Mouse (Mus musculus) CH12.LX (cell line): ENCODE measurements around the gene Dlk2. TPM values are rescaled to one million over a fixed set of nuclear protein-coding genes. Genes with fewer than 3 reads are reported as not detected.

Experiments used
- DNase-seq: peaks from one replicate; pipeline ENCODE4 v3.0.0-alpha.2; 2013; ENCODE audit errors: extremely low read depth
- H3K27ac ChIP-seq: 2 replicates; pipeline ENCODE4 v1.5.1; 2012; ENCODE audit warnings: low read depth, mild to moderate bottlenecking, control low read depth, moderate library complexity; ENCODE audit not compliant: insufficient read depth
- H3K27me3 ChIP-seq: replicated peaks from 2 replicates; pipeline ENCODE3; 2012; ENCODE audit warnings: inconsistent platforms
- H3K36me3 ChIP-seq, 2 experiments: replicated peaks in 1 of 2; 2 replicates each; pipeline versions ENCODE3 to v1.6.1; 2012; ENCODE audit warnings: inconsistent platforms in 1 of 2, low read length in 1 of 2, mild to moderate bottlenecking in 1 of 2, mixed read lengths in 1 of 2, moderate library complexity in 1 of 2; ENCODE audit not compliant: control insufficient read depth in 1 of 2, insufficient read depth in 1 of 2
- H3K4me1 ChIP-seq, 2 experiments: 2 replicates each; pipeline ENCODE4 v1.6.1; 2012; ENCODE audit warnings: inconsistent platforms in 1 of 2, moderate library complexity in 1 of 2; ENCODE audit not compliant: insufficient read depth in 2 of 2, control insufficient read depth in 1 of 2
- H3K4me2 ChIP-seq: 2 replicates; pipeline ENCODE4 v1.6.1; 2012; ENCODE audit warnings: low read depth, mild to moderate bottlenecking, control low read depth; ENCODE audit not compliant: poor library complexity, insufficient read depth, severe bottlenecking
- H3K4me3 ChIP-seq, 3 experiments: fragments of 150-350 bp in 1 of 3; sonication (generic) in 1 of 3; replicated peaks in 1 of 3; 2 replicates each; pipeline versions ENCODE3 to v1.5.1; 2011 to 2012; ENCODE audit warnings: low read depth in 2 of 3, low read length in 2 of 3, mild to moderate bottlenecking in 2 of 3, moderate library complexity in 2 of 3, control low read depth in 1 of 3, improper control_type of control experiment in 1 of 3, inconsistent platforms in 1 of 3, mixed read lengths in 1 of 3; ENCODE audit not compliant: poor library complexity in 1 of 3
- H3K79me2 ChIP-seq: replicated peaks from 2 replicates; pipeline ENCODE4 v1.6.1; 2012; ENCODE audit warnings: mild to moderate bottlenecking, moderate library complexity; ENCODE audit not compliant: control insufficient read depth, poor library complexity, insufficient read depth, severe bottlenecking; ENCODE audit errors: extremely low read depth
- H3K9ac ChIP-seq: 2 replicates; pipeline ENCODE4 v1.6.1; 2012; ENCODE audit warnings: low read depth, mild to moderate bottlenecking, control low read depth, moderate library complexity; ENCODE audit not compliant: insufficient read depth
- H3K9me3 ChIP-seq: replicated peaks from 2 replicates; pipeline ENCODE3; 2012; ENCODE audit warnings: low read length, inconsistent platforms, mixed read lengths
- CHD1 ChIP-seq: IDR thresholded peaks from 2 replicates; pipeline ENCODE4 v1.6.1; 2012; ENCODE audit warnings: low read depth, low read length, improper control_type of control experiment, inconsistent platforms
- CTCF ChIP-seq, 2 experiments: IDR thresholded peaks in 1 of 2; conservative IDR thresholded peaks in 1 of 2; 2 replicates each; pipeline ENCODE4 v1.5.1; 2011 to 2012; ENCODE audit warnings: low read depth in 2 of 2, low read length in 2 of 2, improper control_type of control experiment in 1 of 2, inconsistent platforms in 1 of 2, mild to moderate bottlenecking in 1 of 2, moderate library complexity in 1 of 2
- E2F4 ChIP-seq: IDR thresholded peaks from 2 replicates; pipeline ENCODE4 v1.6.1; 2011; ENCODE audit warnings: low read depth, low read length, improper control_type of control experiment; ENCODE audit not compliant: insufficient replicate concordance
- MAZ ChIP-seq: IDR thresholded peaks from 2 replicates; pipeline ENCODE4 v1.6.1; 2012; ENCODE audit warnings: low read depth, mild to moderate bottlenecking, inconsistent platforms, low read length, improper control_type of control experiment, moderate library complexity
- MXI1 ChIP-seq: IDR thresholded peaks from 2 replicates; pipeline ENCODE4 v1.6.1; 2011; ENCODE audit warnings: mild to moderate bottlenecking, low read depth, low read length, improper control_type of control experiment
- NRF1 ChIP-seq: IDR thresholded peaks from 2 replicates; pipeline ENCODE4 v1.6.1; 2014; ENCODE audit warnings: low read depth, mild to moderate bottlenecking, inconsistent platforms, low read length, improper control_type of control experiment, moderate library complexity
- POLR2AphosphoS2 ChIP-seq: IDR thresholded peaks from 2 replicates; pipeline ENCODE4 v1.6.1; 2011; ENCODE audit warnings: low read depth, low read length, improper control_type of control experiment
- RAD21 ChIP-seq: IDR thresholded peaks from 2 replicates; pipeline ENCODE4 v1.6.1; 2011; ENCODE audit warnings: low read depth, mild to moderate bottlenecking, low read length, improper control_type of control experiment, moderate library complexity
- RCOR1 ChIP-seq: conservative IDR thresholded peaks from 2 replicates; pipeline ENCODE4 v1.6.1; 2012; ENCODE audit warnings: low read depth, mild to moderate bottlenecking, inconsistent platforms, low read length, improper control_type of control experiment
- SMC3 ChIP-seq: IDR thresholded peaks from 2 replicates; pipeline ENCODE4 v1.6.1; 2011; ENCODE audit warnings: low read depth, low read length, improper control_type of control experiment
- USF2 ChIP-seq: conservative IDR thresholded peaks from 2 replicates; pipeline ENCODE4 v1.6.1; 2011; ENCODE audit warnings: low read depth, low read length, improper control_type of control experiment
- ZC3H11A ChIP-seq: IDR thresholded peaks from 2 replicates; pipeline ENCODE4 v1.6.1; 2012; ENCODE audit warnings: low read depth, mild to moderate bottlenecking, inconsistent platforms, low read length, improper control_type of control experiment
- ZKSCAN1 ChIP-seq: IDR thresholded peaks from 2 replicates; pipeline ENCODE4 v1.6.1; 2012; ENCODE audit warnings: low read depth, inconsistent platforms, low read length, improper control_type of control experiment, borderline replicate concordance
- ZMIZ1 ChIP-seq: IDR thresholded peaks from 2 replicates; pipeline ENCODE4 v1.6.1; 2012; ENCODE audit warnings: low read depth, mild to moderate bottlenecking, inconsistent platforms, low read length, improper control_type of control experiment
- ZNF384 ChIP-seq: IDR thresholded peaks from 2 replicates; pipeline ENCODE4 v1.6.1; 2012; ENCODE audit warnings: low read depth, low read length, improper control_type of control experiment, inconsistent platforms
- dilution Hi-C: fragments of 300-500 bp; cut with MboI; formaldehyde crosslinking; loops from 2 replicates; pipeline ENCODE4 v1.14.3; 2020; ENCODE audit warnings: low sequenced_read_pairs; ENCODE audit not compliant: extremely low pct_unique_long_range_greater_than_20kb, extremely low pct_ligation_motif_present
- in situ Hi-C: fragments of 300-500 bp; cut with MboI; formaldehyde crosslinking; loops from 3 replicates; pipeline ENCODE4 v1.14.3; 2019; ENCODE audit warnings: low sequenced_read_pairs, low pct_ligation_motif_present, low pct_unique_long_range_greater_than_20kb, mixed read lengths
- polyA plus RNA-seq: library from polyadenylated mRNA; unstranded; fragments of >175 nt; gene quantifications from 2 replicates; pipeline ENCODE4 v1.2.1, GENCODE M21; 2012; ENCODE audit warnings: low read depth; ENCODE audit not compliant: insufficient read length
- total RNA-seq, 2 experiments: library from RNA; depleted of rRNA; stranded (reverse); fragments of 300-350 nt in 1 of 2; fragments of >200 nt in 1 of 2; gene quantifications; 2 replicates each; pipeline ENCODE4 v1.2.3; 2012 to 2014

Gene Dlk2
- total and polyA plus RNA-seq, 3 experiments, result 0.08 TPM; not detected in 2

DNA sequence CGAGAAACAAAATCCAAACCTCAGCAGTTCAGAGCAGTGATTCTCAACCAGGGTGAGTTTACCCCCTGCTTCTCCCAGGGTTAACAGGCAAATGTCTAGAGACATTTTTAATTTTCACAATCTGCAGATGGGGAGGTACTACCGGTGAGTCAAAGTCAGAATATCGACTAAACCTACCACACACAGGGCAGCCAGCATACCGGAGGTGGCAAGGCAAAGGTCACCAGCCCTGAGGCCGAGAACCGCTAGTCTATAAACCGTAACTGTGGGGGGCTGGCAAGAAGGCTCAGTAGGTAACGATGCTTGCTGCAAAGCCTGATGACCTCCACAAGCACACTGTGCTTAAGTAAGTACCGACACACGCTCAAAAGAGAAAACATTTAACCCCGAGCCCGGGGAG, 31.7 kb upstream of the Dlk2 start:
- no peak for TF ChIP-seq ZNF384
- no peak for TF ChIP-seq E2F4
- H3K27ac ChIP-seq, result no peak overlapping the region
- peaks cover 69 to 99% of the 10 kb centered on the region in 2 experiments for H3K36me3 ChIP-seq
- dilution Hi-C loops (no loop called here), in situ Hi-C loops (loop anchor here (5.0 kb wide), 1 partner anchor 122 kb away; no protein-coding TSS in a partner anchor)
- H3K79me2 ChIP-seq, result no peaks in the 10 kb centered on the region
- H3K27me3 ChIP-seq, result no peaks in the 10 kb centered on the region
- no peak for DNase-seq
- H3K9ac ChIP-seq, result no peak overlapping the region
- no peaks in the 10 kb centered on the region for H3K9me3 ChIP-seq
- no peak overlapping the region for H3K4me2 ChIP-seq
- no peak overlapping the region for H3K4me3 ChIP-seq
- peaks cover 0 to 2% of the 10 kb centered on the region in 2 experiments; a peak in 1 of 4 replicates for H3K4me1 ChIP-seq

DNA sequence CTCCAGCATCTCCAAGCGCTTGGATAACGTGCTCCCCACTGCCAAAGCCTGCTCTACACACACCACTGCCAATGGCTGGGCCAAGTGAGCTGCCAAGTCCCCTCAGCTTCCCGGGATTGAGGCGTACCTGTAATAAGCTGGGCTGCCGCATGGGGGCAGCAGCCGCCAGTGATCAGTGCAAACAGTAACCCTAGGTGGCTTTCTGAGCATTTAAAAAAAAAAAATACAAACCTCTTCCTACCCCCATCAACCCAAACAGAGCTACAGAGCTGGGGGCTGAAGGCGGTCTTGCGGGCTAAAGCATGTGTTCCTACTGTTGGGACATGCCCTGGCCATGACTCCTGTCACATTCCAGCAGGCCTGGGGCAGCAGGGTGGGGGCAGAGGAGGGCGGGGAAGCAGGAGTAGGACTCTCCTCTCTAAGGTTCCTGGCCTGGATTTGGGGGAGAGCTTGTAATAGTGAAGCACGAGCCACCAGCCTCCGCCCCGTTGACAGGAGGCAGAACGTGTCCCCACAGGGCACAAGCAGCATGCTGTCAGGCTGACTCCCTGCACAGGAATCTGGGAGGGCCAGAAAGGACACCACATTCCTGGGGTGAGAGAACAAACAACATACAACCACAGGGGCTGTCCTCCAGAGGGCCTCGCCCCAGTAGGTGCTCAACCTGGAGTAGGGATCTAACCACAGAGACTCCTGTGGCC, 31.2 kb upstream of the Dlk2 start:
- H3K9ac ChIP-seq, result no peak overlapping the region
- no peaks in the 10 kb centered on the region for H3K79me2 ChIP-seq
- H3K9me3 ChIP-seq, result no peaks in the 10 kb centered on the region
- no peak overlapping the region for H3K4me2 ChIP-seq
- dilution Hi-C loops, result no loop called here
- TF ChIP-seq ZKSCAN1 (no peak), MAZ (no peak), ZMIZ1 (no peak), CTCF (conservative IDR thresholded peaks at IDR 0.05 in 1 of 2, IDR thresholded peaks at IDR 0.05 in 1 of 2; ENCODE audit: low read depth in 2 of 2, low read length in 2 of 2) (peak; percentile 45 to 92), POLR2AphosphoS2 (no peak), ZNF384 (peak; percentile 93), RAD21 (peak; percentile 85), CHD1 (no peak), ZC3H11A (no peak), SMC3 (peak; percentile 79), MXI1 (no peak), RCOR1 (no peak), USF2 (no peak), NRF1 (no peak)
- TF ChIP-seq, all 38 proteins: peak for 4
- in situ Hi-C loops, result loop anchor here (5.0 kb wide), 1 partner anchor 121 kb away; no protein-coding TSS in a partner anchor
- H3K27ac ChIP-seq, result no peak overlapping the region
- H3K4me3 ChIP-seq, result no peak overlapping the region
- DNase-seq, result peak; percentile 52
- H3K4me1 ChIP-seq, result peaks cover 0 to 2% of the 10 kb centered on the region in 2 experiments; a peak in 1 of 4 replicates
- peaks cover 69 to 99% of the 10 kb centered on the region in 2 experiments for H3K36me3 ChIP-seq
- H3K27me3 ChIP-seq, result no peaks in the 10 kb centered on the region
